Mouse (Mus musculus) limb, embryonic 10.5 days (tissue): ENCODE data around the gene Rnf208. TPM values are rescaled to one million over a fixed set of nuclear protein-coding genes. Genes with fewer than 3 reads are reported as not detected.
A peak's percentile ranks its signal among the peaks of the same experiment; 100 is the strongest.

Experiments used
- DNase-seq: peaks from one replicate; pipeline ENCODE4 v3.0.0-alpha.2; 2017; ENCODE audit warnings: low spot score
- H3K27ac ChIP-seq: fragments of 300-500 bp; sonication (generic); 2 replicates; pipeline ENCODE4 v1.5.1; 2016; ENCODE audit warnings: mild to moderate bottlenecking
- H3K27me3 ChIP-seq: fragments of 300-500 bp; sonication (generic); 2 replicates; pipeline ENCODE4 v1.6.1; 2016; ENCODE audit warnings: low read depth, mild to moderate bottlenecking; ENCODE audit not compliant: poor library complexity, severe bottlenecking
- H3K36me3 ChIP-seq: fragments of 300-500 bp; sonication (generic); 2 replicates; pipeline ENCODE4 v1.6.1; 2016; ENCODE audit warnings: mild to moderate bottlenecking, moderate library complexity
- H3K4me1 ChIP-seq: fragments of 300-500 bp; sonication (generic); 2 replicates; pipeline ENCODE4 v1.6.1; 2016
- H3K4me3 ChIP-seq: fragments of 300-500 bp; sonication (generic); 2 replicates; pipeline ENCODE4 v1.5.1; 2016; ENCODE audit warnings: mild to moderate bottlenecking, moderate library complexity
- H3K9me3 ChIP-seq: fragments of 300-500 bp; sonication (generic); replicated peaks from 2 replicates; pipeline ENCODE4 v1.6.1; 2016; ENCODE audit warnings: mild to moderate bottlenecking
- WGBS: fragments of 180-500 bp; shearing (Covaris S2); methylation state at CpG from one replicate; pipeline ENCODE4 v1.1.7; 2016; 5-methylcytosine and 5-hydroxymethylcytosine counted together
- polyA plus RNA-seq: library from polyadenylated mRNA; unstranded; fragments of >200 nt; fragmentation: Nextera tagmentation; extraction: Ambion mirVana; gene quantifications from 2 replicates; pipeline ENCODE4 v1.2.1, GENCODE M21; 2016

The Rnf208 gene
- polyA plus RNA-seq, 1 experiment from 2014 or later: 5.7 TPM

DNA sequence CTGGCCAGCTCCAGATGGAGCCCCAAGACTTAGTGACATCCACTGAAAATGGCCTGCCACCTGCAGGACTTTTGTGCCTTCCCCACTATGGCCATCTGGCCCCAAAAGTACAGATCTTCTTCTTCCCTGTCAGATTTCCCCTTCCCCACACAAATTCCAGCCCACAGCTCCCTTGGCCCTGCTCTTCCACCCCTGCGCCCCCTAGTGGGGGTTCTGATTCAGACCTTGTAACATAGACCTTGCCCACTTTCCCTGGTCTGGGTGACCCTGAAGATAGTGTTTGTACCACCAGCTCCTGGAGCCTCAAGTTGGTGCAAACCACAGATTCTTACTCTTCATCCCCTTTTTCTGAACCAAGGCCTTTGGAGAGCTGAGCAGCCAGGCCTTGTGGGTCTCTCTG, 50.8 kb downstream of the Rnf208 start:
- peak; percentile 90 for DNase-seq
- Histone ChIP-seq H3K4me3 (no peak overlapping the region), H3K27me3 (peaks cover 100% of the 10 kb centered on the region), H3K36me3 (no peaks in the 10 kb centered on the region), H3K4me1 (peaks cover 27% of the 10 kb centered on the region), H3K9me3 (no peaks in the 10 kb centered on the region), H3K27ac (no peak overlapping the region)
- WGBS: 0% methylated on average over 1 of the region's 1 CpGs

DNA sequence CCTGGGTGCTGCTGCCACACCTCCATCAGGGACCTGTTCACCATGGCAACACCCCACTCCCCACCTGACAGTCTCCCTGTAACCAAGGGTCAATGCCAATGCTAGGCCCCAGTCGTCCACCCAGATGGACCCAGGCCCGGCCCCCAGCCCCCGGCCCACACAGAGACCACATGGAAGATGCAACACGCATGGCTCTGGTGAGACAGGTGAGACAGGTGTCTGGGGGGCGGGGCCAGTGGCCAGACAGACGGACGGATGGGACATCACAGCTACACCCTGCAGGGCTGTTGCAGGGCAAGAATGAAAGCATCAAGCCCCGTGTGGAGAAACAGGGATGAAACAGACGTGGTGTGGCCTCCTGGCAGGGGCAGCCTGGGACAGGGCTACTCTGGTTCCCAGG, 51.7 kb downstream of the Rnf208 start:
- Histone ChIP-seq H3K27ac (no peak overlapping the region), H3K36me3 (no peaks in the 10 kb centered on the region), H3K9me3 (no peaks in the 10 kb centered on the region), H3K4me3 (no peak overlapping the region), H3K4me1 (peaks cover 27% of the 10 kb centered on the region), H3K27me3 (peaks cover 99% of the 10 kb centered on the region)
- no peak for DNase-seq
- WGBS: 75% methylated on average over 9 of the region's 9 CpGs

Other genes starting within 250 kb of the Rnf208 start
- 61.6 and 68.2 TPM in 2 replicates for gene Nsmf, start 187.9 kb upstream of the Rnf208 start, polyA plus RNA-seq
- 0.30 TPM in 1 of 2 replicates, not detected in the other for gene Entpd8, start 162.0 kb upstream of the Rnf208 start, polyA plus RNA-seq
- gene Noxa1, start 147.1 kb upstream of the Rnf208 start, polyA plus RNA-seq: 0.15 and 0.28 TPM in 2 replicates
- 7.9 and 10.3 TPM in 2 replicates for gene Nrarp, start 61.5 kb upstream of the Rnf208 start, polyA plus RNA-seq
- gene Tor4a, start 45.4 kb upstream of the Rnf208 start, polyA plus RNA-seq: 3.2 TPM in 2 replicates
- gene Nelfb, start 30.8 kb upstream of the Rnf208 start, polyA plus RNA-seq: 129 and 137 TPM in 2 replicates
- gene Stpg3, start 27.6 kb upstream of the Rnf208 start, polyA plus RNA-seq: 0.14 TPM in 1 of 2 replicates, not detected in the other
- gene Fam166a, start 23.5 kb upstream of the Rnf208 start, polyA plus RNA-seq: 1.0 TPM in 1 of 2 replicates, not detected in the other
- 597 and 608 TPM in 2 replicates for gene Tubb4b, start 17.6 kb upstream of the Rnf208 start, polyA plus RNA-seq
- not detected in 2 replicates for gene Slc34a3, start 7.9 kb upstream of the Rnf208 start, polyA plus RNA-seq
- gene Rnf224, start 5.5 kb upstream of the Rnf208 start, polyA plus RNA-seq: not detected in 2 replicates
- 0.25 TPM in 1 of 2 replicates, not detected in the other for gene Cysrt1, start 197 bp downstream of the Rnf208 start, polyA plus RNA-seq
- 6.5 and 7.8 TPM in 2 replicates for gene AL732309.1, start 4.6 kb downstream of the Rnf208 start, polyA plus RNA-seq
- 14.5 and 18.4 TPM in 2 replicates for gene Tmem203, start 13.2 kb downstream of the Rnf208 start, polyA plus RNA-seq
- 8.7 and 9.7 TPM in 2 replicates for gene Tprn, start 20.4 kb downstream of the Rnf208 start, polyA plus RNA-seq
- gene Ssna1, start 30.2 kb downstream of the Rnf208 start, polyA plus RNA-seq: 235 and 243 TPM in 2 replicates
- gene Anapc2, start 30.2 kb downstream of the Rnf208 start, polyA plus RNA-seq: 138 and 153 TPM in 2 replicates
- gene Tmem210, start 45.9 kb downstream of the Rnf208 start, polyA plus RNA-seq: not detected in 2 replicates
- not detected in 2 replicates for gene Lrrc26, start 47.7 kb downstream of the Rnf208 start, polyA plus RNA-seq
- 0.30 and 0.46 TPM in 2 replicates for gene Grin1, start 76.9 kb downstream of the Rnf208 start, polyA plus RNA-seq
- 42.6 and 54.6 TPM in 2 replicates for gene Man1b1, start 90.1 kb downstream of the Rnf208 start, polyA plus RNA-seq
- 15.7 and 18.7 TPM in 2 replicates for gene Dpp7, start 114.1 kb downstream of the Rnf208 start, polyA plus RNA-seq
- 8.1 and 9.0 TPM in 2 replicates for gene Uap1l1, start 123.4 kb downstream of the Rnf208 start, polyA plus RNA-seq
- gene Sapcd2, start 130.1 kb downstream of the Rnf208 start, polyA plus RNA-seq: 88.3 and 88.7 TPM in 2 replicates
- gene Entpd2, start 153.6 kb downstream of the Rnf208 start, polyA plus RNA-seq: 0.19 TPM in 1 of 2 replicates, not detected in the other
- 5.7 and 8.1 TPM in 2 replicates for gene Npdc1, start 157.1 kb downstream of the Rnf208 start, polyA plus RNA-seq
- not detected in 2 replicates for gene Fut7, start 181.0 kb downstream of the Rnf208 start, polyA plus RNA-seq
- gene Abca2, start 186.4 kb downstream of the Rnf208 start, polyA plus RNA-seq: 2.8 and 4.4 TPM in 2 replicates
- 0.30 and 1.1 TPM in 2 replicates for gene Clic3, start 214.6 kb downstream of the Rnf208 start, polyA plus RNA-seq
- gene Paxx, start 218.8 kb downstream of the Rnf208 start, polyA plus RNA-seq: 10.0 and 14.6 TPM in 2 replicates
- gene Ptgds, start 227.8 kb downstream of the Rnf208 start, polyA plus RNA-seq: not detected in 2 replicates